Mouse (Mus musculus) myocyte (in vitro differentiated cells): ENCODE data around the gene Dscaml1. TPM values are rescaled to one million over a fixed set of nuclear protein-coding genes. Genes with fewer than 3 reads are reported as not detected.

ENCODE experiments used
- H3K27me3 ChIP-seq: one replicate; pipeline ENCODE4 v1.6.1; 2011; ENCODE audit not compliant: control insufficient read depth, insufficient read depth, insufficient read length
- H3K36me3 ChIP-seq: one replicate; pipeline ENCODE4 v1.6.1; 2011; ENCODE audit not compliant: control insufficient read depth, insufficient read depth
- H3K4me2 ChIP-seq: one replicate; pipeline ENCODE4 v1.6.1; 2011; ENCODE audit warnings: low read depth, control low read depth
- H3K4me3 ChIP-seq: one replicate; pipeline ENCODE4 v1.5.1; 2011; ENCODE audit warnings: mild to moderate bottlenecking, control low read depth, moderate library complexity
- H3K79me2 ChIP-seq: one replicate; pipeline ENCODE4 v1.6.1; 2011; ENCODE audit not compliant: control insufficient read depth, insufficient read depth
- H3ac ChIP-seq: one replicate; pipeline ENCODE4 v1.6.1; 2011; ENCODE audit not compliant: control insufficient read depth, insufficient read length
- CEBPB ChIP-seq: IDR thresholded peaks from 2 replicates; pipeline ENCODE4 v1.6.1; 2011; ENCODE audit warnings: mild to moderate bottlenecking, moderate library complexity; ENCODE audit not compliant: poor library complexity, insufficient read depth, severe bottlenecking
- E2F4 ChIP-seq: IDR thresholded peaks from one replicate; pipeline ENCODE4 v1.6.1; 2011; ENCODE audit warnings: mild to moderate bottlenecking, control low read depth, moderate library complexity; ENCODE audit not compliant: insufficient read depth
- MAX ChIP-seq: IDR thresholded peaks from one replicate; pipeline ENCODE4 v1.6.1; 2011; ENCODE audit warnings: low read depth, mild to moderate bottlenecking, control low read depth
- MYOD1 ChIP-seq, 3 experiments: IDR thresholded peaks; one replicate each; pipeline ENCODE4 v1.6.1; 2011; ENCODE audit warnings: control low read depth in 2 of 3, low read depth in 2 of 3, mild to moderate bottlenecking in 2 of 3, moderate library complexity in 1 of 3; ENCODE audit not compliant: insufficient read length in 2 of 3, control insufficient read depth in 1 of 3
- MYOG ChIP-seq, 3 experiments: IDR thresholded peaks; one replicate each; pipeline ENCODE4 v1.6.1; 2011; ENCODE audit warnings: control low read depth in 2 of 3, low read depth in 2 of 3, mild to moderate bottlenecking in 2 of 3; ENCODE audit not compliant: insufficient read length in 2 of 3, control insufficient read depth in 1 of 3, insufficient read depth in 1 of 3
- POLR2A ChIP-seq: IDR thresholded peaks from one replicate; pipeline ENCODE4 v1.6.1; 2011; ENCODE audit warnings: low read depth, mild to moderate bottlenecking, control low read depth, moderate library complexity; ENCODE audit not compliant: insufficient read length
- POLR2AphosphoS2 ChIP-seq: IDR thresholded peaks from one replicate; pipeline ENCODE4 v1.6.1; 2011; ENCODE audit warnings: low read depth, control low read depth; ENCODE audit not compliant: insufficient read length
- REST ChIP-seq: IDR thresholded peaks from one replicate; pipeline ENCODE4 v1.6.1; 2011; ENCODE audit warnings: mild to moderate bottlenecking, control low read depth, moderate library complexity; ENCODE audit not compliant: insufficient read depth, insufficient read length
- SRF ChIP-seq: IDR thresholded peaks from one replicate; pipeline ENCODE4 v1.6.1; 2011; ENCODE audit warnings: low read depth; ENCODE audit not compliant: control insufficient read depth, insufficient read length
- TCF12 ChIP-seq: IDR thresholded peaks from one replicate; pipeline ENCODE4 v1.6.1; 2011; ENCODE audit warnings: mild to moderate bottlenecking, control low read depth; ENCODE audit not compliant: poor library complexity, insufficient read depth, severe bottlenecking
- TCF3 ChIP-seq: IDR thresholded peaks from one replicate; pipeline ENCODE4 v1.6.1; 2011; ENCODE audit warnings: low read depth, control low read depth; ENCODE audit not compliant: insufficient read length
- USF1 ChIP-seq: IDR thresholded peaks from one replicate; pipeline ENCODE4 v1.6.1; 2011; ENCODE audit warnings: low read depth, mild to moderate bottlenecking, control low read depth, moderate library complexity
- polyA plus RNA-seq: library from polyadenylated mRNA; unstranded; fragments of >200 nt; fragmentation: generic; extraction: Trizol; gene quantifications from one replicate; pipeline ENCODE4 v1.2.1, GENCODE M21; 2012; ENCODE audit warnings: missing spikeins

Gene Dscaml1
- polyA plus RNA-seq, 1 experiment, result not detected

- no peak for TF ChIP-seq TCF3
- no peak for TF ChIP-seq E2F4
- no peak for TF ChIP-seq TCF12
- H3ac ChIP-seq, result no peak overlapping the region
- no peak overlapping the region for H3K4me3 ChIP-seq
- no peaks in the 10 kb centered on the region for H3K36me3 ChIP-seq
- H3K27me3 ChIP-seq, result peaks cover 5% of the 10 kb centered on the region
- H3K79me2 ChIP-seq, result no peaks in the 10 kb centered on the region
- H3K4me2 ChIP-seq, result no peak overlapping the region
Observed at GRCm38 (mm10) chr9:45383883-45384282, 42.5 kb upstream of the Dscaml1 start.

GRCm38 (mm10) chr9:45386698-45387097 lies 39.7 kb upstream of the Dscaml1 start:
- H3K27me3 ChIP-seq, result peaks cover 5% of the 10 kb centered on the region
- TF ChIP-seq E2F4 (no peak), MYOG (IDR thresholded peaks at IDR 0.05; ENCODE audit: control insufficient read depth in 1 of 3, insufficient read depth in 1 of 3, insufficient read length in 2 of 3, low read depth in 2 of 3) (no peak), POLR2A (no peak), TCF3 (no peak), CEBPB (no peak), POLR2AphosphoS2 (no peak), REST (no peak), MAX (no peak), SRF (no peak), USF1 (no peak), TCF12 (no peak)
- no peak overlapping the region for H3ac ChIP-seq
- no peaks in the 10 kb centered on the region for H3K36me3 ChIP-seq
- no peak overlapping the region for H3K4me2 ChIP-seq
- no peak overlapping the region for H3K4me3 ChIP-seq
- H3K79me2 ChIP-seq, result no peaks in the 10 kb centered on the region

GRCm38 (mm10) chr9:45388385-45388994 lies 37.9 kb upstream of the Dscaml1 start:
- H3K4me2 ChIP-seq, result no peak overlapping the region
- peaks cover 5% of the 10 kb centered on the region for H3K27me3 ChIP-seq
- no peaks in the 10 kb centered on the region for H3K36me3 ChIP-seq
- H3ac ChIP-seq, result no peak overlapping the region
- H3K79me2 ChIP-seq, result no peaks in the 10 kb centered on the region
- no peak overlapping the region for H3K4me3 ChIP-seq
- TF ChIP-seq POLR2AphosphoS2, result no peak
- no peak for TF ChIP-seq REST

GRCm38 (mm10) chr9:45389596-45389995 lies 36.8 kb upstream of the Dscaml1 start:
- Histone ChIP-seq H3K36me3 (no peaks in the 10 kb centered on the region), H3ac (no peak overlapping the region), H3K27me3 (no peaks in the 10 kb centered on the region), H3K4me3 (no peak overlapping the region), H3K4me2 (no peak overlapping the region), H3K79me2 (no peaks in the 10 kb centered on the region)
- TF ChIP-seq USF1, result no peak

- Histone ChIP-seq H3K4me3 (no peak overlapping the region), H3K79me2 (no peaks in the 10 kb centered on the region), H3ac (no peak overlapping the region), H3K36me3 (no peaks in the 10 kb centered on the region), H3K4me2 (no peak overlapping the region), H3K27me3 (no peaks in the 10 kb centered on the region)
- TF ChIP-seq MYOG (IDR thresholded peaks at IDR 0.05; ENCODE audit: control insufficient read depth in 1 of 3, insufficient read depth in 1 of 3, insufficient read length in 2 of 3, low read depth in 2 of 3) (no peak), CEBPB (no peak), SRF (no peak), USF1 (no peak), MYOD1 (IDR thresholded peaks at IDR 0.05; ENCODE audit: control insufficient read depth in 1 of 3, insufficient read length in 2 of 3, low read depth in 2 of 3) (no peak), MAX (no peak), POLR2A (no peak), TCF3 (no peak), E2F4 (no peak), TCF12 (no peak)
Observed at GRCm38 (mm10) chr9:45391299-45391698, 35.1 kb upstream of the Dscaml1 start.

GRCm38 (mm10) chr9:45395218-45395617 lies 31.2 kb upstream of the Dscaml1 start:
- no peak overlapping the region for H3K4me3 ChIP-seq
- TF ChIP-seq POLR2A (no peak), TCF12 (no peak)
- no peak overlapping the region for H3K4me2 ChIP-seq

More at GRCm38 (mm10) chr9:45395218-45395617, 31.2 kb upstream of the Dscaml1 start:
- Histone ChIP-seq H3K27me3 (no peaks in the 10 kb centered on the region), H3ac (no peak overlapping the region), H3K36me3 (no peaks in the 10 kb centered on the region), H3K79me2 (no peaks in the 10 kb centered on the region)
